Mouse (Mus musculus) testis, adult 2 months (tissue): Measurements from ENCODE around the gene Arcn1.

ENCODE experiments used
- CTCF ChIP-seq: fragments of 200-500 bp; IDR thresholded peaks from 2 replicates; pipeline ENCODE4 v1.5.1; 2012; ENCODE audit warnings: low read depth, mild to moderate bottlenecking, inconsistent platforms, low read length, moderate library complexity; ENCODE audit not compliant: control insufficient read depth, insufficient read depth, insufficient replicate concordance
- POLR2A ChIP-seq: fragments of 200-500 bp; IDR thresholded peaks from 2 replicates; pipeline ENCODE4 v1.6.1; 2012; ENCODE audit warnings: low read depth, mild to moderate bottlenecking, inconsistent platforms, low read length, moderate library complexity; ENCODE audit not compliant: control insufficient read depth

DNA sequence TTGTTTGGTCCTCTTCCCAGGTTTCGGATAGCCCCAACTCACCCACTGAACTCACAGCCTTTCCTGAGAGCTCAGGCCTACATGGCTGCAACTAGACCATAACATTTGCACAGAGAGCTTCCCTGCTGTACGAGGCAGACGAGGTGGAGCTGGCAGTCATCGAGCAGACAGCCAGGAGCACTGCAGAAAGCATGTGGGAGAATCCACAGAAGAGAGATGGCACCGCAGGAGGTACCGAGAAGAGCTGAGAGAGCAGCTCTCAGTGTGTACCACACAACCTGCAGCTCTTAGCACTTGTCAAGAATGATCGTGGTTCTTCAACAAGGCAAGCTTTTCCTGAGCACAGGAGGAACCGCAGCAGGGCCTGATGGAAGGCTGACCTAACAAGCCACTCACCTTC lies 46.5 kb upstream of the Arcn1 start:
- no peak for TF ChIP-seq CTCF
- no peak for TF ChIP-seq POLR2A
